Comparison of ENCODE assay signal across 8 mouse cellular contexts in the genomic region with DNA sequence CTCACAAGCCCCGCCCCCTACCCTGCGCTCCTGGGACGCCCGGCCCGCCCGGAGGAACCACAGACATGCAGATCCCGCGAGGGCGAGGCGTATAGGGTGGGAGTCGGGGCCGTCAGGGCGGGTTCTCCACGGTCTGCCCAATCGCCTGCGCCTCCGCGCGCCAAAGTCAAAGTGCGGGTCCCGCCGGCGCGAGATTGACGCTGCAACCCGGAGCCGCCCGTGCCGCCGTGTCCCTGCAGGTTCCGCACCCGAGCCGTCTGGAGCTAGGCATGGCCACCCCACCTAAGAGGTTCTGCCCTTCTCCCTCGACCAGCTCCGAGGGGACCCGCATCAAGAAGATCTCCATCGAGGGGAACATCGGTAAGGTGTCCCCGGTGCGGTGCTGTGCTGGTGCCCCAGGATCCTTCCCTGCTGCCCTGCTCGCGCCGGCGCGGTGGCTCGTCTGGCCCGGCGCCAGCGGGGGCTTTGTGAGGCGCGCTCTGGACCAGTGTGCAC. TPM values are rescaled to one million over a fixed set of nuclear protein-coding genes. Genes with fewer than 3 reads are reported as not detected.
DNase-seq lines count a peak whose midpoint lies in the region; ATAC-seq lines count a peak whose summit lies in the region.

A gene (plus strand): TSS at position 10 of the 495 bp plus-strand sequence.

- H3K27me3 ChIP-seq in hindbrain, embryonic 14.5 days (ENCODE audit: control insufficient read depth, insufficient read depth, low read length) = no peaks in the 10 kb centered on the region

- no peaks in the 10 kb centered on the region for H3K9me3 ChIP-seq in hindbrain, embryonic 14.5 days (ENCODE audit: control insufficient read depth, low read length)

- H3K9ac ChIP-seq in hindbrain, embryonic 14.5 days = peak within 1 kb of the TSS; percentile 92

- peak within 1 kb of the TSS; percentile 92 for H3K4me3 ChIP-seq in hindbrain, embryonic 14.5 days (replicated peaks; ENCODE audit: low read length)

- peak within 1 kb of the TSS; percentile 95 for H3K27ac ChIP-seq in hindbrain, embryonic 14.5 days

- peaks cover 17% of the 10 kb centered on the region for H3K4me1 ChIP-seq in hindbrain, embryonic 14.5 days (replicated peaks; ENCODE audit: control insufficient read depth, insufficient read depth, low read length)

- WGBS in hindbrain, embryonic 14.5 days = 1% methylated on average over 50 of the region's 51 CpGs

- peaks cover 11% of the 10 kb centered on the region for H3K36me3 ChIP-seq in hindbrain, embryonic 14.5 days (replicated peaks; ENCODE audit: control insufficient read depth, insufficient read depth)

- H3K4me2 ChIP-seq in hindbrain, embryonic 14.5 days (replicated peaks) = peak within 1 kb of the TSS; percentile 53

- DNase-seq in Muller cell, postnatal 12 days (ENCODE audit: inconsistent ontology term) = peak; percentile 100
- peak; percentile 96 for DNase-seq in cerebellum, adult 9-10 months
- DNase-seq in frontal cortex, postnatal 10 days (ENCODE audit: low spot score in 2 of 2) = peak; percentile 97 to 98
- peak; percentile 91 for DNase-seq in hindbrain, embryonic 14.5 days (ENCODE audit: low spot score)
- peak; percentile 95 for DNase-seq in left cerebral cortex, adult 11 months (ENCODE audit: low spot score)
- peak; percentile 99 for DNase-seq in lung, postnatal 36 days
- DNase-seq in retina, embryonic 14.5 days (ENCODE audit: low spot score) = peak; percentile 99
- DNase-seq in urinary bladder, adult 2 months (ENCODE audit: low spot score) = peak; percentile 96

- ATAC-seq in hindbrain, embryonic 14.5 days (ENCODE audit: low FRiP score) = peak; percentile 99

RNA-seq across cellular contexts. Expression of the gene that starts here (rescaled TPM):
- 51.6 and 53.7 TPM in 2 replicates for polyA plus RNA-seq in hindbrain, embryonic 14.5 days (2014; fragmentation: Nextera tagmentation; extraction: Ambion mirVana)
- 5.8 TPM in 2 replicates for polyA plus RNA-seq in urinary bladder, adult 2 months (2012; rRNA removed)

Comparison
In these comparisons a context has a peak if more than half of its experiments do, and no peak if none do; other contexts are left out.
1. Peak in every context shown above with its lines: DNase-seq, ATAC-seq, H3K4me3 ChIP-seq and H3K27ac ChIP-seq.